Mouse (Mus musculus) heart, postnatal 0 days (tissue): ENCODE data around the gene Eef2.

Experiments used
- CTCF ChIP-seq: IDR thresholded peaks from 2 replicates; pipeline ENCODE4 v1.5.1; 2016; ENCODE audit warnings: antibody characterized with exemption, control low read depth, low read depth
- EP300 ChIP-seq: IDR thresholded peaks from 2 replicates; pipeline ENCODE4 v1.6.1; 2016; ENCODE audit warnings: antibody characterized with exemption, low read depth

GRCm38 (mm10) chr10:81165118-81165517 lies 11.3 kb upstream of the Eef2 start:
- TF ChIP-seq CTCF (no peak), EP300 (no peak)
